Mouse (Mus musculus): Measurements from ENCODE around the gene Bpifb5. TPM values are rescaled to one million over a fixed set of nuclear protein-coding genes. Genes with fewer than 3 reads are reported as not detected.
A peak's percentile ranks its signal among the peaks of the same experiment; 100 is the strongest.
"Not testable (repeated sequence)": the region's sequence is repeated elsewhere in the genome, so short reads cannot be mapped to it uniquely, and the experiment has no call there.

Gene Bpifb5
- polyA plus RNA-seq (2014; fragmentation: Nextera tagmentation; extraction: Ambion mirVana) = 0.10 and 0.26 TPM in 2 replicates

DNA sequence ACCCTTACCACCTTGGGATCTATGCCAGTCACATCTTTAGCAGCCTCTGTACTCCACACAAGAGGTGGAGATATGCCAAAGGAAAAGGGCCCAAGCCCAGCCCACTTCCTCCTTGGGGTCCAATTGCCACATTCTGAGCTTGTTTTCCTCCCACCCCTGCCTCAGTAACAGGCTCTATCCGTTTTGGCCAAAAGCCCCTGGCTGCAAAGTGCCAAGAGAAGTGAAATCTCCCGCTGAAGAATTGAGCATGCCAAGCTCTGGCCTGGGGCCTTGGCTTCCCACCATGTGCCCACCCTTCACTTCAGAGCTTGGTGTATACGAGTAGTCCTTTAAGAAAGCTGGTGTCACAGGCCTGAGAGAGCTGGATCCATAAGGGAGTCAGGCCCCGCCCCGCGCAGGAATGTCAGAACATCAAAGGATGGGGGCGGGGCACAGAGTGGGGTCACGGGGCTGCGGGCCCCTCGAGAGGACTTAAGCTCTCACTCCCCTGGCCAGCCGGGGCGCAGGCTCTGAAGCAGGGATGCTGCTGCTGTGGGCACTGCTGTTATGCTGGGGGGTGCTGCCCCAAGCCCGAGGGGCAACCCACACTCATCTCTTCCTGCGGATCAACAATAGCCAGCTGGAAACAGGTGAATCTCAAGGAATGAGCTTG is at the start of gene Bpifb5:
Gene Bpifb5 (plus strand): TSS at position 478 of the 652 bp plus-strand sequence.
- H3K27ac ChIP-seq (ENCODE audit: low read depth, low read length) = no peak within 1 kb of the TSS
- 7% methylated on average over 14 of the region's 14 CpGs for WGBS
- no peaks in the 10 kb centered on the region for H3K9me3 ChIP-seq (ENCODE audit: control insufficient read depth, low read length)
- H3K27me3 ChIP-seq (ENCODE audit: control insufficient read depth, insufficient read depth, low read length) = no peaks in the 10 kb centered on the region
- peak within 1 kb of the TSS; percentile 28; the same call in 1 of the 2 replicates for H3K4me2 ChIP-seq
- no peak within 1 kb of the TSS for H3K4me3 ChIP-seq (ENCODE audit: low read depth, low read length)
- DNase-seq (ENCODE audit: low spot score, missing footprints) = peak; percentile 91
- H3K9ac ChIP-seq (ENCODE audit: low read length) = peak within 1 kb of the TSS; percentile 27; the same call in 1 of the 2 replicates
- peaks cover 9% of the 10 kb centered on the region for H3K4me1 ChIP-seq (ENCODE audit: control insufficient read depth, insufficient read depth, low read length)
- ATAC-seq (ENCODE audit: low FRiP score) = peak; percentile 84
- H3K36me3 ChIP-seq (ENCODE audit: control insufficient read depth, insufficient read depth, low read length) = no peaks in the 10 kb centered on the region

DNA sequence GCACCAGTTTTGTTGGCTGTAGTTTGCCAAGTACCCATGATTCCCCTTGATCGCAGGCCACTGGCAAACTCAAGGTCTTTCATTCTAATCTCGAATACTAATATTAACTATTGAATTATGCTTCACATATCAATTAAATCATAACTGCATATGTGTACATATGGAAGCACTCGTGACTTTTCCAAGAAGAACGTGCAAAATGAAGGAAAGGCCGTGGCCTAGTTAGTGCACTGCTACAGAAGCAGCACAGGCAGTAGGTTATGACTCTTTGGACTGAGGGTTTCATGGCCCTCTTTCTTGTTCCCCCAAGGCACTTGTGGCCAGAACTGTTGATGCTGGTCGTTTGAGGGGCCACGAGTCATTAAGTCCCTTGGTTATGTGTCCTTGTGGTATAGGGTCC is 41.6 kb upstream of the Bpifb5 start:
- H3K4me1 ChIP-seq (ENCODE audit: control insufficient read depth, insufficient read depth, low read length); DNase-seq (ENCODE audit: low spot score, missing footprints); H3K27me3 ChIP-seq (ENCODE audit: control insufficient read depth, insufficient read depth, low read length); H3K27ac ChIP-seq (ENCODE audit: low read depth, low read length); H3K9me3 ChIP-seq (ENCODE audit: control insufficient read depth, low read length); H3K4me2 ChIP-seq; H3K36me3 ChIP-seq (ENCODE audit: control insufficient read depth, insufficient read depth, low read length); ATAC-seq (ENCODE audit: low FRiP score); H3K4me3 ChIP-seq (ENCODE audit: low read depth, low read length); H3K9ac ChIP-seq (ENCODE audit: low read length): not testable (repeated sequence)
- WGBS = 87% methylated on average over 7 of the region's 7 CpGs

GRCm38 (mm10) chr2:154183061-154183460 is 40.5 kb upstream of the Bpifb5 start:
- DNase-seq (ENCODE audit: low spot score, missing footprints); H3K36me3 ChIP-seq (ENCODE audit: control insufficient read depth, insufficient read depth, low read length); H3K27ac ChIP-seq (ENCODE audit: low read depth, low read length); ATAC-seq (ENCODE audit: low FRiP score); H3K9me3 ChIP-seq (ENCODE audit: control insufficient read depth, low read length); H3K4me1 ChIP-seq (ENCODE audit: control insufficient read depth, insufficient read depth, low read length); H3K4me3 ChIP-seq (ENCODE audit: low read depth, low read length); H3K27me3 ChIP-seq (ENCODE audit: control insufficient read depth, insufficient read depth, low read length); H3K9ac ChIP-seq (ENCODE audit: low read length); H3K4me2 ChIP-seq: not testable (repeated sequence)
- WGBS = 82% methylated on average over 4 of the region's 4 CpGs

DNA sequence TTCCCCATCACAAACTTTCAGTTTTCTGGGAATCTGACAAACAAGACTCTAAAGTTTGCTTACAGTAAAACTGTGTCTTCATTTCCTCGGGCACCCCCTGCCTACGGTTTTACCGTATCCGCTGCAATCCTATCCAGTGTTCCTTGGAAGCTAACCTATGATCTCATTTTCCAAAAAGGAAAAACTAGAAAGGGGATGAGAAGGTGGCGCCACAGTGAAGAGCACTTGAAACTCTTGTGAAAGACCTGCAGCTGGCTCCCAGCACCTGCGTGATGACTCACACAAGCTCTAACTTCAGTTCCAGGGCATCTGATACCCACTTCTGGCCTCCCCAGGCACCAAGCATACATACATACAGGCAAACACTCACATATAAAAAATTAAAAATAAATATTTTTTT is 38.2 kb upstream of the Bpifb5 start:
- ATAC-seq (ENCODE audit: low FRiP score) (no peak), DNase-seq (ENCODE audit: low spot score, missing footprints) (no peak)
- Histone ChIP-seq H3K4me1 (ENCODE audit: control insufficient read depth, insufficient read depth, low read length) (no peaks in the 10 kb centered on the region), H3K27ac (ENCODE audit: low read depth, low read length) (no peak overlapping the region), H3K27me3 (ENCODE audit: control insufficient read depth, insufficient read depth, low read length) (no peaks in the 10 kb centered on the region), H3K4me2 (no peak overlapping the region), H3K4me3 (ENCODE audit: low read depth, low read length) (no peak overlapping the region), H3K9me3 (ENCODE audit: control insufficient read depth, low read length) (no peaks in the 10 kb centered on the region), H3K9ac (ENCODE audit: low read length) (no peak overlapping the region), H3K36me3 (ENCODE audit: control insufficient read depth, insufficient read depth, low read length) (no peaks in the 10 kb centered on the region)
- 91% methylated on average over 6 of the region's 6 CpGs for WGBS

DNA sequence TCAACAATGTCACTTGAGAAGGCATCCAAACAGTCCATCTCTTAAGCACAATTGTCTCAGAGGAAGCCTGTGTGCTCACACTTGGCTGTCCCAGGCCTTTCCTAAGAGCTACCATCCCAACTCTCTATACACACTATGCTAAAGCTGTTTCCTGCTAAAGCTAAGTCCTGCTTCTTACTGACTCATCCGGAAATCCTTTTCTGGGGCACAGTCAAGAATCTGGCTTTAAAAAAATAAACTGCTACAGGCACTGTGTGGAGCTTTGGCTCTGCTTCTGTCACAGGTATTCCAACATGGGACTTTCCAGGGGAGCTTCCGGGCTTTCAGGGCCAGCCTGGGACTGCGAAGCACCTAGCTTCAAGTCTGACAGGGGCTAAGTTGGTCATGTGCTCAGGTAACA is 37.8 kb upstream of the Bpifb5 start:
- 84% methylated on average over 3 of the region's 3 CpGs for WGBS
- no peaks in the 10 kb centered on the region for H3K27me3 ChIP-seq (ENCODE audit: control insufficient read depth, insufficient read depth, low read length)

DNA sequence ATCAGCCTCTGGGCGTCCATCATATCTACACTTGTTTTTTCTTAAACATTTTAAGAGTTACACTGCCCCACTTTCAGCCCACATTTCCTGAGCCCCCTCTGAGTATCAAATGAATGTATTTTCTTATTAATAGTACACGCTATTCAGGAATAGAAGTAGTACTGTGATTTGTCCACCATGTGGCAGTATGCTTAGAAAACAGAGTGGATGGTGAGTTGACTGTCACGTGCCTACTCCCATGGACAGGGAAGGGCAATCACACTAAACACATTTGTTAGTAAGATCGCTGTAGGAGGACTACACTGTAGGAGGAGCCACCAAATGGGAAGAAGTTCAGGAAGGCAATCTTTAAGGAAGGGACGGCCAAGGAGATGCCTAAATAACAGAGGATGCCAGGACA is 36.1 kb upstream of the Bpifb5 start:
- Histone ChIP-seq H3K4me2 (no peak overlapping the region), H3K9ac (ENCODE audit: low read length) (no peak overlapping the region), H3K9me3 (ENCODE audit: control insufficient read depth, low read length) (no peaks in the 10 kb centered on the region), H3K36me3 (ENCODE audit: control insufficient read depth, insufficient read depth, low read length) (no peaks in the 10 kb centered on the region), H3K27ac (ENCODE audit: low read depth, low read length) (no peak overlapping the region), H3K27me3 (ENCODE audit: control insufficient read depth, insufficient read depth, low read length) (no peaks in the 10 kb centered on the region), H3K4me1 (ENCODE audit: control insufficient read depth, insufficient read depth, low read length) (no peaks in the 10 kb centered on the region), H3K4me3 (ENCODE audit: low read depth, low read length) (no peak overlapping the region)
- ATAC-seq (ENCODE audit: low FRiP score) (no peak), DNase-seq (ENCODE audit: low spot score, missing footprints) (no peak)
- 37% methylated on average over 5 of the region's 5 CpGs for WGBS

More for the DNA sequence above, 37.8 kb upstream of the Bpifb5 start:
- no peak overlapping the region for H3K4me3 ChIP-seq (ENCODE audit: low read depth, low read length)
- DNase-seq (ENCODE audit: low spot score, missing footprints) = no peak
- no peak overlapping the region for H3K27ac ChIP-seq (ENCODE audit: low read depth, low read length)
- ATAC-seq (ENCODE audit: low FRiP score) = no peak
- no peak overlapping the region for H3K4me2 ChIP-seq
- H3K36me3 ChIP-seq (ENCODE audit: control insufficient read depth, insufficient read depth, low read length) = no peaks in the 10 kb centered on the region
- no peaks in the 10 kb centered on the region for H3K4me1 ChIP-seq (ENCODE audit: control insufficient read depth, insufficient read depth, low read length)
- H3K9ac ChIP-seq (ENCODE audit: low read length) = no peak overlapping the region
- H3K9me3 ChIP-seq (ENCODE audit: control insufficient read depth, low read length) = no peaks in the 10 kb centered on the region

DNA sequence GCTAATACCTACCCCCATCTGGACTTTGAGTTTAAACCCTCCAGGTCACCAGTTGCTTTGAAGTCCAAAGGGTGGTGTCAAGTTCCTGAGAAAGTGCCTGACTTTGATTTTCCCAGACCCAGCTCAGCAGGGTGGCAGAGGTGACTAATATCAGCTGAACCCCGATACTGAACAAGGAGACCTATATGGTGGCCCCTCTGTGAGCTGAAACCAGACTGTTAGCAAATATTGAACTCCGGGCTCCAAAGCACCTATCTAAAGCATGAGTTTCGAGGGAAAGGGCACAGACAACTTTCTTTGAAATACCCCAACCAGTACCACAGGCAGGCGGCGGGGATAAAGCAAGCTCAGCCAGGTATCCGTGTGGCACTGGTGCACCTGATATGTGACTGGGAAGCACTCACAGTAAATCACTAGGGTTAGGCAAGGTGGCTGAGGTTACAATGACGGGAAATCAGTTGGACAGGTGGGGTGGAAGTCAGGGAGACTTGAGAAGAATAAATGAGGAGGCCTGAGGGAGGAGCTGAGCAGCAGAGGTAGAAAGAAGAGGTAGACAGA is 33.6 kb upstream of the Bpifb5 start:
- DNase-seq (ENCODE audit: low spot score, missing footprints) (no peak), ATAC-seq (ENCODE audit: low FRiP score) (no peak)
- Histone ChIP-seq H3K9me3 (ENCODE audit: control insufficient read depth, low read length) (no peaks in the 10 kb centered on the region), H3K4me2 (no peak overlapping the region), H3K4me1 (ENCODE audit: control insufficient read depth, insufficient read depth, low read length) (no peaks in the 10 kb centered on the region), H3K9ac (ENCODE audit: low read length) (no peak overlapping the region), H3K36me3 (ENCODE audit: control insufficient read depth, insufficient read depth, low read length) (no peaks in the 10 kb centered on the region), H3K27ac (ENCODE audit: low read depth, low read length) (no peak overlapping the region), H3K4me3 (ENCODE audit: low read depth, low read length) (no peak overlapping the region), H3K27me3 (ENCODE audit: control insufficient read depth, insufficient read depth, low read length) (no peaks in the 10 kb centered on the region)
- WGBS = 85% methylated on average over 7 of the region's 7 CpGs

- WGBS = 90% methylated on average over 11 of the region's 11 CpGs
- H3K4me2 ChIP-seq = no peak within 1 kb of the TSS
- no peaks in the 10 kb centered on the region for H3K4me1 ChIP-seq (ENCODE audit: control insufficient read depth, insufficient read depth, low read length)
- H3K4me3 ChIP-seq (ENCODE audit: low read depth, low read length) = no peak within 1 kb of the TSS
- H3K27ac ChIP-seq (ENCODE audit: low read depth, low read length) = no peak within 1 kb of the TSS
- H3K9ac ChIP-seq (ENCODE audit: low read length) = no peak within 1 kb of the TSS
- no peak for ATAC-seq (ENCODE audit: low FRiP score)
- no peaks in the 10 kb centered on the region for H3K9me3 ChIP-seq (ENCODE audit: control insufficient read depth, low read length)
- no peaks in the 10 kb centered on the region for H3K27me3 ChIP-seq (ENCODE audit: control insufficient read depth, insufficient read depth, low read length)
- no peak for DNase-seq (ENCODE audit: low spot score, missing footprints)
- H3K36me3 ChIP-seq (ENCODE audit: control insufficient read depth, insufficient read depth, low read length) = no peaks in the 10 kb centered on the region
These were observed 32.8 kb upstream of the Bpifb5 start, which contains the start of gene Bpifb1 for GRCm38 (mm10) chr2:154190546-154191258. Bpifb1 (plus strand) TSS chr2:154190818.

- Histone ChIP-seq H3K36me3 (ENCODE audit: control insufficient read depth, insufficient read depth, low read length) (no peaks in the 10 kb centered on the region), H3K27ac (ENCODE audit: low read depth, low read length) (no peak overlapping the region), H3K9me3 (ENCODE audit: control insufficient read depth, low read length) (no peaks in the 10 kb centered on the region), H3K4me1 (ENCODE audit: control insufficient read depth, insufficient read depth, low read length) (no peaks in the 10 kb centered on the region), H3K4me3 (ENCODE audit: low read depth, low read length) (no peak overlapping the region), H3K9ac (ENCODE audit: low read length) (no peak overlapping the region), H3K27me3 (ENCODE audit: control insufficient read depth, insufficient read depth, low read length) (no peaks in the 10 kb centered on the region), H3K4me2 (no peak overlapping the region)
- no peak for DNase-seq (ENCODE audit: low spot score, missing footprints)
- no peak for ATAC-seq (ENCODE audit: low FRiP score)
- WGBS = 73% methylated on average over 2 of the region's 2 CpGs
These were observed 31.4 kb upstream of the Bpifb5 start for GRCm38 (mm10) chr2:154192141-154192540.
